Mouse (Mus musculus) lung, postnatal 0 days (tissue): Measurements from ENCODE around the gene Upp2. TPM values are rescaled to one million over a fixed set of nuclear protein-coding genes. Genes with fewer than 3 reads are reported as not detected.
A peak's percentile ranks its signal among the peaks of the same experiment; 100 is the strongest.

Experiments
- ATAC-seq: fragments of 200-750 bp; cut with Nextera tagmentation; 2 replicates; pipeline ENCODE4 v1.8.0; 2017; ENCODE audit warnings: moderate library complexity
- DNase-seq: peaks from one replicate; pipeline ENCODE4 v3.0.0-alpha.2; 2016; ENCODE audit warnings: low spot score
- H3K27ac ChIP-seq: fragments of 300-500 bp; sonication (generic); 2 replicates; pipeline ENCODE4 v1.5.1; 2014; ENCODE audit warnings: antibody characterized with exemption, mild to moderate bottlenecking, low read length, mixed read lengths
- H3K27me3 ChIP-seq: fragments of 300-500 bp; sonication (generic); replicated peaks from 2 replicates; pipeline ENCODE4 v1.6.1; 2014; ENCODE audit warnings: low read length, mixed read lengths; ENCODE audit not compliant: insufficient read depth
- H3K36me3 ChIP-seq: fragments of 300-500 bp; sonication (generic); 2 replicates; pipeline ENCODE4 v1.6.1; 2014; ENCODE audit warnings: low read length, mixed read lengths; ENCODE audit not compliant: insufficient read depth
- H3K4me1 ChIP-seq: fragments of 300-500 bp; sonication (generic); 2 replicates; pipeline ENCODE4 v1.6.1; 2014; ENCODE audit warnings: antibody characterized with exemption, low read depth, low read length, mixed read lengths; ENCODE audit not compliant: insufficient read depth
- H3K4me2 ChIP-seq: fragments of 300-500 bp; sonication (generic); replicated peaks from 2 replicates; pipeline ENCODE4 v1.6.1; 2014; ENCODE audit warnings: low read depth, mild to moderate bottlenecking, low read length, moderate library complexity, mixed read lengths
- H3K4me3 ChIP-seq: fragments of 300-500 bp; sonication (generic); 2 replicates; pipeline ENCODE4 v1.5.1; 2014; ENCODE audit warnings: low read depth, low read length
- H3K9ac ChIP-seq: fragments of 300-500 bp; sonication (generic); replicated peaks from 2 replicates; pipeline ENCODE4 v1.6.1; 2014; ENCODE audit warnings: low read depth, mild to moderate bottlenecking
- H3K9me3 ChIP-seq: fragments of 300-500 bp; sonication (generic); 2 replicates; pipeline ENCODE4 v1.6.1; 2016; ENCODE audit warnings: low read length, mixed read lengths
- CTCF ChIP-seq: IDR thresholded peaks from 2 replicates; pipeline ENCODE4 v1.5.1; 2016; ENCODE audit warnings: antibody characterized with exemption, mild to moderate bottlenecking
- EP300 ChIP-seq: IDR thresholded peaks from 2 replicates; pipeline ENCODE4 v1.6.1; 2016; ENCODE audit warnings: antibody characterized with exemption, mild to moderate bottlenecking, control low read depth
- WGBS: fragments of 180-500 bp; shearing (Covaris S2); extraction: QIAGEN DNeasy Blood & Tissue Kit; methylation state at CpG from one replicate; pipeline ENCODE4 v1.1.7; 2014; 5-methylcytosine and 5-hydroxymethylcytosine counted together
- polyA plus RNA-seq: library from polyadenylated mRNA; unstranded; fragments of >200 nt; fragmentation: Nextera tagmentation; extraction: Ambion mirVana; gene quantifications from 2 replicates; pipeline ENCODE4 v1.2.1, GENCODE M21; 2015

Gene Upp2
- polyA plus RNA-seq, 1 experiment from 2014 or later: 6.4 TPM

DNA sequence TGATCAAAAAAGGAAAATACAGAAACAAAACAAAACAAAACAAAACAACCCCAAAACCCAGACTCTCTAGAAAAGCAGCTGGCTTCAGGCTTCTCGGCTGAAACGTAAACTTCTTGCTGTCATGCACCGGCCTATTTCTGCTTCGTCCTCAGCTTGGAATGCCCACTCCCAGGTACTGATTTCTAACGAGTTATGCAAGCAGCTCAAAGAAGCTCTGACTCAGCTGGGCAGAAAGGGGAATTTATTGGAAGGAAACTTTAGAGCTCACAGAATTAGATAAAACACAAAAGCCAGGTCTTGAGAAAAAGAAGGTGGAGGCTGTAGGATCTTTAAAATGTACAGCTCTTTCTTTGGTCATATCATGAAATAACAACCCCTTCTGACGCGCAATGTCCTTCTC lies 62.3 kb downstream of the Upp2 start:
- no peaks in the 10 kb centered on the region for H3K27me3 ChIP-seq
- no peaks in the 10 kb centered on the region for H3K4me1 ChIP-seq
- peak; percentile 22 for DNase-seq
- H3K9me3 ChIP-seq: no peaks in the 10 kb centered on the region
- H3K4me3 ChIP-seq: no peak overlapping the region
- 54% methylated on average over 7 of the region's 7 CpGs for WGBS
- no peak for TF ChIP-seq EP300
- no peak for TF ChIP-seq CTCF
- H3K4me2 ChIP-seq: no peak overlapping the region
- H3K9ac ChIP-seq: no peak overlapping the region
- no peak overlapping the region for H3K27ac ChIP-seq
- H3K36me3 ChIP-seq: no peaks in the 10 kb centered on the region
- no peak for ATAC-seq

DNA sequence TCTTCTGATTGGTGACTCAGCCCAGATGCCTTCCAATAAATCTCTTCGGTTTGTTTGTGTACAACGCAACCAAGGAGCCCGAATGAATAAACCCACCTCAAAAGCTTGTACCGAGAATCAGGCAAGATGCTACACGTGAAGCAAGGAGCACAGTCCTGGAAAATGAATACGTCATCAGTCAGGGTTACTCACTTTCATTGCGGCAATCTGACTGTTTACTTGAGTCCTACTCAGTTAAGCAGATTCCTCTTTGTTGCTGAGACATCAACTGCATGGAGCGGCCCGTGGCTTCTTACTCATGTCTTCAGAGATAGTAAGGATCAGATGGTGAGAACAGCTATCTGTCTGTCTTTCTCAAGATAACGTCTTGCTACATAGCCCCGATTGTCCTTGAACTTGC lies 66.7 kb downstream of the Upp2 start:
- H3K9me3 ChIP-seq: no peaks in the 10 kb centered on the region
- no peaks in the 10 kb centered on the region for H3K27me3 ChIP-seq
- H3K4me2 ChIP-seq: no peak overlapping the region
- H3K9ac ChIP-seq: no peak overlapping the region
- H3K27ac ChIP-seq: no peak overlapping the region
- H3K4me3 ChIP-seq: no peak overlapping the region
- ATAC-seq (no peak), DNase-seq (no peak)
- TF ChIP-seq EP300 (no peak), CTCF (no peak)
- H3K36me3 ChIP-seq: no peaks in the 10 kb centered on the region
- WGBS: 94% methylated on average over 11 of the region's 11 CpGs
- H3K4me1 ChIP-seq: no peaks in the 10 kb centered on the region

DNA sequence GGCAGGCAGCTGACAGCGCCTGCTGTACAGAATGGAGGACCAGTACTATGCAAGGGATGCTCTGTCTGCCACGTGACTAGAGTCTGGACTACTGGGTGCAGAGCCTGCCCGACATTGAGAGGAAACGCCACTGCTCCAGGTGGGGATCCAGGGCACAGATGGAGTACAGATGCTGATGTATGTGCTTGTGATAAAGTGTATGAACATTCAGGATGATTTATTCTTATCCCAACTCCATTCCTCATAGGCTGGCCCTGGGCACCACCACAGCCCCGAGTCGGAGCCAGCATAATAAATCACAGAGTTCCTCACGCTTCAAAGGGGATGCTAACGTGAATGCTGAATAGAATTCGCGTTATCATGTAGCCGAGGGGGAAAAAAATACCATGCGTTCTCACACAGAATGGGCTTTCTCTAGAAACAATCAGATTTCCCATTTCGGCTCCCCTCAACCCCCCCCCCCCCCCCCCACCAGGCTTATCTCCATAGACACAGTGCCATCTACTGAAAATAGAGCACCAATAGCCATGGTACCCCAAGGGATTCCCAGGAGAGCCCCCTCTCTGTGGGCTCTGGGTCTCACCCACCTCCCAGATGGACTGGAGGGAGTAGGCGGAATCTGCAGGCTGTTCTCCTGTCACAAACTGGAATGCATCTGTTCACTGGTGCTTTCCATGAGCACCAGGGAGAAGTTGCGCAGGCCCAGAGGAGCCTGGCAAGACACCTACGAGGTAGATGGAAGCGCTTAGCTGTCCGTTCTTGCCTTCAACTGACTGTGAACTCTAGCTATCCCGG lies 74.9 kb downstream of the Upp2 start:
- Histone ChIP-seq H3K36me3 (no peaks in the 10 kb centered on the region), H3K4me1 (no peaks in the 10 kb centered on the region), H3K4me2 (no peak overlapping the region), H3K4me3 (no peak overlapping the region), H3K9ac (no peak overlapping the region), H3K27me3 (no peaks in the 10 kb centered on the region), H3K27ac (no peak overlapping the region), H3K9me3 (no peaks in the 10 kb centered on the region)
- WGBS: 74% methylated on average over 19 of the region's 19 CpGs
- no peak for TF ChIP-seq CTCF
- no peak for TF ChIP-seq EP300
- ATAC-seq (no peak), DNase-seq (no peak)

DNA sequence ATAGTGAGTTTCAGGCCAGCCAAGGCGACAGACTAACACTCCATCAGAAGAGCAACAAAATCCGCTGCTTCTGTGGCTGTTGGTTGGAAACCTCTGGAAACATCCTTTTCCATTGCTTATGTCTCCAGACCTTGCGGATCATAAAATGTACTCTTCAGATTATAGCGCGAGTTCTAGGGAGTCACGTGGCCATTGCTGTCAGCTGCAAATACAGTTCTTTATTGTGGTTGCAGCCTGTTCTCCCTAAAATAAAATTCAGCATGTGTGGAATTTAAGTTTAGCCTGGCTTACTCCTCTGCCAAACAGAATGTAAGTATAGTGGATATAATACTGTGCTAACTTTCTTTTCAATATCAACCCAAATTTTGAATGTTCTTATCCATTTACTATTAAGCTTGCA lies 78.6 kb downstream of the Upp2 start:
- H3K27me3 ChIP-seq: no peaks in the 10 kb centered on the region
- no peak for ATAC-seq
- no peak overlapping the region for H3K4me3 ChIP-seq
- no peak overlapping the region for H3K9ac ChIP-seq
- no peak overlapping the region for H3K4me2 ChIP-seq
- no peaks in the 10 kb centered on the region for H3K9me3 ChIP-seq
- TF ChIP-seq EP300: no peak
- TF ChIP-seq CTCF: no peak
- H3K36me3 ChIP-seq: no peaks in the 10 kb centered on the region
- no peaks in the 10 kb centered on the region for H3K4me1 ChIP-seq
- 93% methylated on average over 6 of the region's 6 CpGs for WGBS
- no peak for DNase-seq
- H3K27ac ChIP-seq: no peak overlapping the region

DNA sequence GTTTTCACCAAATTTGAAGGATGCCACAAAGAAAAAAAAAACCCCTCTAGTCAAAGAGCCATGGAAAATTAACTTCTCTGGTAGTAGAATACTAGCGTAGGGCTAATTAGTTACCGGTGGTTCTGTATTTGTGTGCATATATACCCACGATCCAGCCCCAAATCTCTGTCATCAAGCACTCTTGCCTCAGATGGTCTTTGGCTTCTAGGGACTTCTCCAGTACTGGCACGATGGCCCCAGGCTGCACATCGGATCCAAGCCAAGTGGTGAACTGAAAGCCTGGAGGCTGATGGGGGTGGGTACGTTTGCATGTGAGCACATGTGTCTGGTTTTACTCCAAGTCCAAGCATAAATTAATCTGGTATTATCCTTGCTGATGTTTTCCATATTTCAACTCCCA lies 88.1 kb downstream of the Upp2 start:
- DNase-seq: no peak
- no peak overlapping the region for H3K27ac ChIP-seq
- 88% methylated on average over 6 of the region's 6 CpGs for WGBS

DNA sequence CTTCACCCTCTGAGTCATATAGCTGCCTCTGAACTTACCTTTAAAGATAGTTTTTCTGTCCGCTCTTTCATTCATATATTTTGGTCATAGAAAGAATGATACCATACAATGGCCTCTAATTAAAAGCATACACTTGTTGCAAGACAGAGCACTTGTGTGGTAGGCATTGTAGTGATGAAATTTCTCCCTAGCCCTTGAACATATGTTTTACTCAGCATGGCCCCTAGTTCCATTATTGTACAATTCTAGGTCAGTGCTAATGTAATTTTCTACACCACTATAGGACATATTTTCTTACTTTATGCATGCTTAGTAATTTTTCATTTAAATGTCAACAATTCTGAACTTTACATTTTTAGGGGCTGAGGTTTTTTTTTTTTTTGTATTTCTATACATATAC lies 89.9 kb downstream of the Upp2 start:
- Histone ChIP-seq H3K4me2 (no peak overlapping the region), H3K27ac (no peak overlapping the region), H3K36me3 (no peaks in the 10 kb centered on the region), H3K9ac (no peak overlapping the region), H3K4me3 (no peak overlapping the region), H3K4me1 (no peaks in the 10 kb centered on the region), H3K27me3 (no peaks in the 10 kb centered on the region), H3K9me3 (no peaks in the 10 kb centered on the region)
- ATAC-seq: no peak
- 93% methylated on average over 1 of the region's 1 CpGs for WGBS
- TF ChIP-seq EP300: no peak
- no peak for TF ChIP-seq CTCF
- no peak for DNase-seq

More for the DNA sequence above, 88.1 kb downstream of the Upp2 start:
- H3K27me3 ChIP-seq: no peaks in the 10 kb centered on the region
- no peaks in the 10 kb centered on the region for H3K36me3 ChIP-seq
- no peak for ATAC-seq
- no peaks in the 10 kb centered on the region for H3K9me3 ChIP-seq
- no peak overlapping the region for H3K9ac ChIP-seq
- no peak overlapping the region for H3K4me2 ChIP-seq
- TF ChIP-seq EP300: no peak
- H3K4me1 ChIP-seq: no peaks in the 10 kb centered on the region
- H3K4me3 ChIP-seq: no peak overlapping the region
